Mouse (Mus musculus) midbrain, embryonic 10.5 days (tissue): Measurements from ENCODE around the gene Plekhm3. TPM values are rescaled to one million over a fixed set of nuclear protein-coding genes. Genes with fewer than 3 reads are reported as not detected.

Experiments
- DNase-seq: peaks from one replicate; pipeline ENCODE4 v3.0.0-alpha.2; 2017; ENCODE audit warnings: low spot score
- H3K27ac ChIP-seq: fragments of 300-500 bp; sonication (generic); replicated peaks from 2 replicates; pipeline ENCODE4 v1.5.1; 2016; ENCODE audit warnings: mild to moderate bottlenecking
- H3K27me3 ChIP-seq: fragments of 300-500 bp; sonication (generic); 2 replicates; pipeline ENCODE4 v1.6.1; 2016; ENCODE audit warnings: low read depth, mild to moderate bottlenecking; ENCODE audit not compliant: poor library complexity, severe bottlenecking
- H3K36me3 ChIP-seq: fragments of 300-500 bp; sonication (generic); 2 replicates; pipeline ENCODE4 v1.6.1; 2016; ENCODE audit warnings: mild to moderate bottlenecking, moderate library complexity
- H3K4me1 ChIP-seq: fragments of 300-500 bp; sonication (generic); 2 replicates; pipeline ENCODE4 v1.6.1; 2016
- H3K4me3 ChIP-seq: fragments of 300-500 bp; sonication (generic); 2 replicates; pipeline ENCODE4 v1.5.1; 2016; ENCODE audit warnings: mild to moderate bottlenecking, moderate library complexity
- H3K9me3 ChIP-seq: fragments of 300-500 bp; sonication (generic); replicated peaks from 2 replicates; pipeline ENCODE4 v1.6.1; 2016; ENCODE audit warnings: mild to moderate bottlenecking
- WGBS: fragments of 180-500 bp; shearing (Covaris S2); methylation state at CpG from one replicate; pipeline ENCODE4 v1.1.7; 2016; 5-methylcytosine and 5-hydroxymethylcytosine counted together
- polyA plus RNA-seq: library from polyadenylated mRNA; unstranded; fragments of >200 nt; fragmentation: Nextera tagmentation; extraction: Ambion mirVana; gene quantifications from 2 replicates; pipeline ENCODE4 v1.2.1, GENCODE M21; 2016

Plekhm3 gene
- polyA plus RNA-seq, 1 experiment from 2014 or later = 7.6 TPM

DNA sequence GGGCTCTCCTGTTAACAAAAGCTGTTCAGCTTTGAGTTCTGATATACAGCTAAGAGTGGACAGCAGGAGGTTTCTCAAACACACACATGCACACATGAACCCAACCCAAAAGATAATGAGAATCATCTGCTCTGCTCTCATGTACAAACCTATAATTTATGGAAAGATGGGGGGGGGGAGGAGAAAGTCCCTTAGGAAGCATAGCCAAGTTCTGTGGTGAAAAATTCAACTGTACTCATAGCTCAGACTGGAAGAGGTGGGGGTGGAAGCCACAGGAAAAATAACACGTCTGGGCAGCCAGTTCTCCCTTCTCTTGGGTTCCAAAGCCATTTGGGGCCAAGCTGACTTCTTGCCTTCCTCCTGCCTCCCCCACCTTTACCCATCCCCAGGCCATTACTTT is 115.7 kb downstream of the Plekhm3 start:
- peaks cover 8% of the 10 kb centered on the region for H3K4me1 ChIP-seq
- H3K27me3 ChIP-seq = no peaks in the 10 kb centered on the region
- H3K36me3 ChIP-seq = no peaks in the 10 kb centered on the region
- no peak overlapping the region for H3K4me3 ChIP-seq
- H3K9me3 ChIP-seq = no peaks in the 10 kb centered on the region
- WGBS = 58% methylated on average over 1 of the region's 1 CpGs
- no peak for DNase-seq
- no peak overlapping the region for H3K27ac ChIP-seq

DNA sequence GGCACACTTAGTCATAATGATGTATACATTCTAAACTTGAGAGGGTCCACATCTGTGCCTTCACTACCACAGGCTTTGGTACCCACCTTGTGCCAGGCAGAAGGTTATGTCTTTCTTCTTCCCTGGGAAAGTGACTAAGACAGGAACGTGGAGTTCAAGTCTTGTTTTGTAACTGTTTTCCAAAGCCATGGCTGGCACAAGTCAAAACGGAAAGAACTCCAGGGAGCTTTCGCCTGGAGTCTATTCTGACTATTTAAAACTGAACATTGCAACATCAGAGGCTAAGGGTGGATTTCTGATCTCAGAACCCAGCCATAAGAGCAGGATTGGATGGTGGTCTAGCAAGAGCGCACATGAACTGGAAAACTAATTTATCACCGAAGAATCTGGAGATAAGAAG is 120.0 kb downstream of the Plekhm3 start:
- Histone ChIP-seq H3K27ac (no peak overlapping the region), H3K27me3 (no peaks in the 10 kb centered on the region), H3K4me1 (peaks cover 12% of the 10 kb centered on the region), H3K4me3 (no peak overlapping the region), H3K36me3 (no peaks in the 10 kb centered on the region), H3K9me3 (no peaks in the 10 kb centered on the region)
- WGBS = 90% methylated on average over 5 of the region's 5 CpGs
- DNase-seq = no peak

DNA sequence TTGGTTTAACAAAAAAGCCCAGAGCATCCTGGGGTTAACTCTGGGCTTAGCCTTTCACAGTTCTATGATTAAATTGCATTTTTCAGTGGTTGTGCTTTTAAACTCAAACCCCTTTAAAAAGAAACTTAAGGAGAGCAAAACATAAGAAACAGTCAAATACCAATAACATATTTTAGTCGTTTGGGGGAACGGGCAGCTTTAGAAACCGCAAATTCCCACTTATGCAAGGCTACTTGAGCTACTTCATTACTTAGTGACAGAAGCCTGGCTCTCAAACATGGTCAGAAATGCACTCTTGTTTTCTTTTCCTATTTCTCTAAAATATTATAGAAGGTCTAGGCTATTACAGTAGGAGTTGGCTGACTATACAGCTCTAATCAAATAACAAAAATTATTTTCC is 120.5 kb downstream of the Plekhm3 start:
- WGBS = 50% methylated on average over 3 of the region's 3 CpGs
- no peaks in the 10 kb centered on the region for H3K27me3 ChIP-seq
- no peak for DNase-seq
- no peaks in the 10 kb centered on the region for H3K9me3 ChIP-seq
- no peak overlapping the region for H3K27ac ChIP-seq
- no peaks in the 10 kb centered on the region for H3K36me3 ChIP-seq
- H3K4me3 ChIP-seq = no peak overlapping the region
- peaks cover 12% of the 10 kb centered on the region for H3K4me1 ChIP-seq

DNA sequence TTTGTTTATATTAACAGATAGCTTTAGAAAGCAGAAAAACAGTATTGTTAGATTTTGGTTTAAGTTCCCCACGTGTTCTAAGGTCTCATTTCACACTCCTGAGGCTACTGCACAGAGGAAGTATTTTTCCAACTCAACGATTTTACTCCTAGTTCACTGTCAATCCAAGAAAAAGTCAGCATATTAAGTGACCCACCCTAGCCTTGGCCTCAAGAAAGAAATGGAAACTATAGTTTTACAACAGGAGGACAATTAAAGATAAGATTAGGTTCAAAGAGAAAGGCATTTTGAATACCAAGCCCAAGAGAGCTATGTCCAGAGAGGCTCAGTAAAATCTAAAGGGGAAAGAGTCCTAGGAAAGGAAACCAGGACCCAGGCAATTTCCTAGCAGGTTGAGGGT is 125.1 kb downstream of the Plekhm3 start:
- Histone ChIP-seq H3K4me3 (no peak overlapping the region), H3K4me1 (peaks cover 7% of the 10 kb centered on the region), H3K36me3 (no peaks in the 10 kb centered on the region), H3K27me3 (no peaks in the 10 kb centered on the region), H3K27ac (no peak overlapping the region), H3K9me3 (no peaks in the 10 kb centered on the region)
- 69% methylated on average over 2 of the region's 2 CpGs for WGBS
- DNase-seq = no peak

DNA sequence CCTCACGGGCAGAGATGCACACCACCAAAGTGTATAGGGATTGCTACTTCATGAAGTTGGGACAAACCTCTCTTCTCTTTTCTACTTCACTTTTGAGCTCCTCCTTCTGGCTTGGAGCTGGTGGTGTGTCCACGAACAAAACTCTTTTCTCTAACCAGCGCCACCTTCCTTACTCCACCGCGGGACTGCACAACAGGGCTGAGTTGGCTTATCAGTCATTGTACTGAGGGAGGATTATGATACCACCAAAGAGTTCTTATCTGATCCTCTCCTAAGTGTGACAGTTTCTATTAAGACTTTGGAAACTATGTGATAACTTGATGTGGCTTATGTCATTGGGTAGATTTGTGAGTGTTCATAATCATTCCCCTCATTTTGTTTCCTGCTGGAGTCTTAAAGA is 129.2 kb downstream of the Plekhm3 start:
- Histone ChIP-seq H3K36me3 (no peaks in the 10 kb centered on the region), H3K4me3 (no peak overlapping the region), H3K27me3 (no peaks in the 10 kb centered on the region), H3K9me3 (no peaks in the 10 kb centered on the region), H3K4me1 (no peaks in the 10 kb centered on the region), H3K27ac (no peak overlapping the region)
- WGBS = 82% methylated on average over 5 of the region's 5 CpGs
- no peak for DNase-seq

DNA sequence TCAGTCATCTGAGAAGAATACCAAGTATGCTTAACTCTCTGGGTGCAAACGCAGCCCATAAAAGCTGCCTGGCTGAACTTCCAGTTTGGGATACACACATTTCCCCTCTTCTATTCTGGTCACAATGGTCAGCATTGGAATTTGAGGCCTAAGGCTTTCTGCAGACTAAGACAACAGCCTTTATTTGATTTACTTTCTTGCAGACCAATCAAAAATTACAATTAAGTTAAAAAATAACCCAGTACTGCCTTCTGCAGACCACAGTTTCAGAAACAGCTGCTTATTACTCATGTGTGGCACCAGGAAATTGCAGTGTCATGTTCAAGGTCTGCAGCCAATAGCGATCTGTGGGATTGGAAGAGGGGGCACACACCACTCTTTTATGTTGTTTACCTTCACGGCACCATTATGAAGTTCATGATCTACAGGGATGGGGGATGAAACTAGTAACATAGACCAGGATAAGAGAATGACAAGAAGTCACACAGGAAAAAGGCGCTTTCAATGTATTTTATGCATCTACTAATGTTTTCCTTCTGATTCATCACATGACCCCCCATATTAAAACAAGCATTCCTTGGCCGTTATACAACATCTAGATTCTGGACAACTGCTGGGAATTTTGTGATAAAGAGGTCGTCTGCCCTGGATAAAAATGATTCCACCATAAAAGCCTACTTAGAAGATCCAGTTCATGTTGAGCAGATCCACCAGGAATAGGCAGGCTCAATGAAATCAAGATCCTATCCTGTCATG is 130.1 kb downstream of the Plekhm3 start:
- Histone ChIP-seq H3K9me3 (no peaks in the 10 kb centered on the region), H3K4me3 (no peak overlapping the region), H3K4me1 (no peaks in the 10 kb centered on the region), H3K36me3 (no peaks in the 10 kb centered on the region), H3K27ac (no peak overlapping the region), H3K27me3 (no peaks in the 10 kb centered on the region)
- 88% methylated on average over 6 of the region's 6 CpGs for WGBS
- no peak for DNase-seq

DNA sequence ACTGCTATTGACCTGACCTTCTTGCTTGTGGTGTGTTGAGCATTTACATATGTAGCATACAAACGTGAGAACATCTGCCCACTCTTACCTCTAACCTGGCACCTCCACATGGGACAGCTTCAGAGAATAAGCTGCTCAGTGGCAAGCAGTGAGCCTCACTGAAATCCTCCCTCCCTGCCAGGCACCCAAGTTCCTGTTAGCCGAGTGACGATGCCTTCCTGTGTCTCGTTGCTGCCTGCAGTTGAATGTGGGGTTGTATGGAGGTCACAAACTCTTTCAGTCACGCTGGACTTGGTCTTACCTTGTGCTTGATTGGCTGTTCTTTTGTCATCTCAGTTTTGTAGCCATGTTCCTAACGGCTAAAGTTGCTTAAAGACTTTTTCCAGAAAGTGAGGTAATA is 133.1 kb downstream of the Plekhm3 start:
- H3K4me3 ChIP-seq = no peak overlapping the region
- DNase-seq = no peak
- H3K27me3 ChIP-seq = no peaks in the 10 kb centered on the region
- H3K27ac ChIP-seq = no peak overlapping the region
- H3K36me3 ChIP-seq = no peaks in the 10 kb centered on the region
- H3K4me1 ChIP-seq = no peaks in the 10 kb centered on the region
- 87% methylated on average over 6 of the region's 6 CpGs for WGBS
- H3K9me3 ChIP-seq = no peaks in the 10 kb centered on the region

DNA sequence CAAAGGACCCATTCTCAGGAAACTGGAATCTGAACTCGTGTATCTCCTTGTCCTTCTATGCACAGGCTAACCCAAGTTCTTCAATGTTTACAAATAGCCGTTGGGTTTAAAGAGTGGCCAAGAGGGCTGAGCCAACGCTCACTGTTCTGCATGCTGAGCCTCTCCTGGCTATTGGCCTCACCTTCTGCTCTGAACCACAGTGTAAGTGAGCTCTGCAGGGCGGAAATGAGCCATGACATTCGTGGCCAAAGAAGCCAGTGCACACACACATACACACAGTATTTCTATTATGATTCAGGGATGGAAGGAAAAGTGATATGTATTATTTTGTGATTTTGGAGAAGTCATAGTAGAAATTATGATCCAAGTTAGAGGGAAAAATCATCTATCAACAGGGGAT is 138.9 kb downstream of the Plekhm3 start:
- no peaks in the 10 kb centered on the region for H3K4me1 ChIP-seq

DNA sequence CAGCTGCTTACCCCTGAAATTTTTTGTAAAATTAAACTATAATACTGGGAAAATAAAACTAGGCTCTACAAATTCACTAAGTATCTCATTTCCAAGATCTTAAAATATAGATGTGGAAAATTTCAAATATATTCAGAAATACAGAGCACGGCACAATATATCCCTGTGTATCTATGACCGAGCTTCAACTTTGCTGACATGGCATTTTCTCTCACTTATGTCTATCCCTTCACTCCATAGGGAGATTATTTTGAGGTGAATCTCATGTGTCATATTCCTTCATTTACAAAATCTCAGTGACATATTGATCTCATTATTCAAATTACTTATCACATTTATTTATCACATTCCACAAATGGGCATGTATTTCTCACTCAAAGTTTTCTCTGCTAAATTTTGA is 143.4 kb downstream of the Plekhm3 start:
- 98% methylated on average over 2 of the region's 2 CpGs for WGBS
- peaks cover 6% of the 10 kb centered on the region; the same call in 1 of the 2 replicates for H3K4me1 ChIP-seq
- no peaks in the 10 kb centered on the region for H3K27me3 ChIP-seq
- H3K9me3 ChIP-seq = no peaks in the 10 kb centered on the region
- H3K36me3 ChIP-seq = no peaks in the 10 kb centered on the region
- DNase-seq = no peak
- H3K4me3 ChIP-seq = no peak overlapping the region
- no peak overlapping the region for H3K27ac ChIP-seq

More for the DNA sequence above, 138.9 kb downstream of the Plekhm3 start:
- 87% methylated on average over 5 of the region's 5 CpGs for WGBS
- no peak overlapping the region for H3K27ac ChIP-seq
- no peak overlapping the region for H3K4me3 ChIP-seq
- no peaks in the 10 kb centered on the region for H3K27me3 ChIP-seq
- no peak for DNase-seq
- no peaks in the 10 kb centered on the region for H3K9me3 ChIP-seq
- H3K36me3 ChIP-seq = no peaks in the 10 kb centered on the region

DNA sequence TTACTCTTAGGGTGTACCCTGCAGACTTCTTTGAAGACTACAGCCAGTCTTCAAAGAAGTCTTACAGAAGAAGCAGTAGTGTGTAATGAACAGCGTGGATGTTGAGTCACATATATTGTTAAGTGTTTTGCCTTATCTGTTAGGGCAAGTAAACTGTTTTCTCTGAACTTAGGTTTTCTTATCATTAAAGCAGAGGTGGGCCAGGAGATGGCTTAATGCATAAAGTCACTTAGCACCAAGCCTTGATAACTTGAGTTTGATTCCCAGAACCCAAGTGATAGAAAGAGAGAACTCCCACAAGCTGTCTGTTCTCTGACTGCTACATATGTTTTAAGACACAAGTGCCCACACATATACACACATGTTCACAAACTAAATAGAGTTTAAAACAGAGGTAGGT is 144.7 kb downstream of the Plekhm3 start:
- no peak overlapping the region for H3K27ac ChIP-seq
- no peaks in the 10 kb centered on the region for H3K36me3 ChIP-seq
- WGBS = 92% methylated on average over 1 of the region's 1 CpGs
- H3K9me3 ChIP-seq = no peaks in the 10 kb centered on the region
- no peak for DNase-seq
- H3K27me3 ChIP-seq = no peaks in the 10 kb centered on the region
- H3K4me1 ChIP-seq = peaks cover 6% of the 10 kb centered on the region; the same call in 1 of the 2 replicates
- H3K4me3 ChIP-seq = no peak overlapping the region

DNA sequence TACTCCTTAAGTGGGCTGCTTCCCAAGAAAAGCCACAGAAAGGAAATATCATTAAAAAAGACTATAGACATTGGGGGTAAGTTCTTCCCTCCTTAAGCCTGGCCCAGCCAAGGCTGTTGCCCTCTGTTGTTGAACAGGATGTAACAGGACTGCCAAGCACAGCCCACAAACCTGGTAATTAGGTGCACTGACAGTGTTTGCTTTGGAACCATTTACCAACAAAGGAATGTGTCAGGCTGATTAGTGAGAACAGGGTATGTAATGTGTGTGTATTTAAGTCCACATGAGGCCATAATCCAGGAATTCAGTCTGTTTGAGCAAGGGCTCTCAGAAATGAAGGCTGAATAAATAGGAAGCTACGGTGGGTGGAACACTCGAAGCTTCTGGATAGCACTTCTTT is 147.5 kb downstream of the Plekhm3 start:
- WGBS = 77% methylated on average over 2 of the region's 2 CpGs
- no peak for DNase-seq
- Histone ChIP-seq H3K4me3 (no peak overlapping the region), H3K27ac (no peak overlapping the region), H3K4me1 (peaks cover 16% of the 10 kb centered on the region), H3K9me3 (no peaks in the 10 kb centered on the region), H3K36me3 (no peaks in the 10 kb centered on the region), H3K27me3 (no peaks in the 10 kb centered on the region)

DNA sequence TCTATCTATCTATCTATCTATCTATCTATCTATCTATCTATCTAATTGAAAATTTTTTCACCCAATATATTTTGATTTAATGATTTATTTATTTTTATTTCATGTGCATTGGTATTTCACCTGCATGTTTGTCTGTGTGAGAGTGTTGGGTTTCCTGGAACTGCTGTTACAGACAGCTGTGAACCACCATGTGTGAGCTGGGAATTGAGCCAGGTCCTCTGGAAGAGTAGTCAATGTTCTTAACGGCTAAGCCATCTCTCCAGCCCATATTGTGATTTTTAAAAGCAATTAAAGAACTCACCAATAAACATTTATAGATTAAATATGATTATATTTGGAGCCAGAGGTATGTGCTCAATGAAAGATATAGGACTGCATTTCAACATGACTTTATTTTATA is 148.9 kb downstream of the Plekhm3 start:
- no peak overlapping the region for H3K27ac ChIP-seq

DNA sequence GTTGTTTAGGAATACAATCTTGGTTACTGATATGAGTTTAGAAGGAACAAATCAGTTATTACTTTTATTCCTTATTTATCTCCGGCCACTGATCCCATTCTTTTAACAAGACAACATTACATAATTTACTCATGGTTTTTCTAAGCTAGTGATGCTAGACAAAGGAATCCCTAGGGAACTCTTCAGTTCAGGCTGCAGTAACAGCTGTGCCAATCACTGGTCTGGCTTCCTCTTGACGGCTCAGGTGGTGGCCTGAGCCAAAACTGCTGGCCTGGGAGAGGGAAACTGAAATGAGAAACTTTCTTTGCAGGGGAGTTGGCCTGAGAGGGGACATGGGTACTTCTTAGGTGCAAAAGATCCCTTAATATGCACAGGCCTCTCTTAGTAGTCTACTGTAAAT is 151.4 kb downstream of the Plekhm3 start:
- H3K27ac ChIP-seq = no peak overlapping the region
- H3K36me3 ChIP-seq = no peaks in the 10 kb centered on the region
- H3K9me3 ChIP-seq = no peaks in the 10 kb centered on the region
- no peaks in the 10 kb centered on the region for H3K27me3 ChIP-seq
- peaks cover 25% of the 10 kb centered on the region for H3K4me1 ChIP-seq
- no peak overlapping the region for H3K4me3 ChIP-seq
- 40% methylated on average over 2 of the region's 2 CpGs for WGBS
- DNase-seq = no peak

More for the DNA sequence above, 148.9 kb downstream of the Plekhm3 start:
- Histone ChIP-seq H3K27me3 (no peaks in the 10 kb centered on the region), H3K4me1 (peaks cover 25% of the 10 kb centered on the region), H3K4me3 (no peak overlapping the region), H3K9me3 (no peaks in the 10 kb centered on the region), H3K36me3 (no peaks in the 10 kb centered on the region)
- DNase-seq = no peak
- 93% methylated on average over 1 of the region's 1 CpGs for WGBS

DNA sequence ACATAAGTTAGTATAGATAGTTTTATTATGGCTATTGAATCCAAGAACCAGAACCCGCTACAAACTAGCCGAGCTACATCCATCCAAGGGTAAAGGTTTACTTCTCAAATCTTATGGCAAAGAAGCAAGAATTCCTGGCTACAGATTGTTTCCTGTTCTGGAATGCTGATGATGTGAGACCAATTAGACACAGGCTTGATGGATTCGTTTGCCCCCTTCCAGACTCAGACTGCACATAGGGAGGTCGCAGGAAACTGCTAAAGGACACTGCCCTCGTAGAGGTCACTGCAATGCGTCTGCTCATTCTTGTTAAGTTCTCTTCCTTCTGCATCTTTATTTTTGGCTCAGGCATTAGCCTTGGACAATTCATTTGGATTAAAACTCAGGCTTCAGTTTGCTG is 154.0 kb downstream of the Plekhm3 start:
- no peaks in the 10 kb centered on the region for H3K27me3 ChIP-seq

More for the DNA sequence above, 154.0 kb downstream of the Plekhm3 start:
- DNase-seq = no peak
- 63% methylated on average over 6 of the region's 6 CpGs for WGBS
- Histone ChIP-seq H3K9me3 (no peaks in the 10 kb centered on the region), H3K4me3 (no peak overlapping the region), H3K27ac (no peak overlapping the region), H3K36me3 (no peaks in the 10 kb centered on the region), H3K4me1 (peaks cover 19% of the 10 kb centered on the region)
